Mouse (Mus musculus): ENCODE results near the gene Rnasek. TPM values are rescaled to one million over a fixed set of nuclear protein-coding genes. Genes with fewer than 3 reads are reported as not detected.

The Rnasek gene
- polyA plus RNA-seq, 1 experiment from 2014 or later, result 278 TPM

GRCm38 (mm10) chr11:70213736-70214135 lies 25.9 kb downstream of the Rnasek start:
- peak overlapping the region; percentile 65 for H3K4me2 ChIP-seq (replicated peaks)
- peak; percentile 36; the same call in 1 of the 2 replicates for ATAC-seq (replicated peaks)
- H3K27me3 ChIP-seq, result peaks cover 49% of the 10 kb centered on the region
- no peaks in the 10 kb centered on the region for H3K9me3 ChIP-seq
- H3K36me3 ChIP-seq, result peaks cover 3% of the 10 kb centered on the region; the same call in 1 of the 2 replicates
- peaks cover 23% of the 10 kb centered on the region for H3K4me1 ChIP-seq
- peak overlapping the region; percentile 39 for H3K4me3 ChIP-seq
- no peak overlapping the region for H3K27ac ChIP-seq (replicated peaks)
- WGBS, result 3% methylated on average over 26 of the region's 26 CpGs
- H3K9ac ChIP-seq (replicated peaks), result peak overlapping the region; percentile 41

GRCm38 (mm10) chr11:70212896-70213295 lies 26.7 kb downstream of the Rnasek start:
- Histone ChIP-seq H3K27ac (replicated peaks) (no peak overlapping the region), H3K27me3 (peaks cover 49% of the 10 kb centered on the region)

GRCm38 (mm10) chr11:70212423-70212822 lies 27.2 kb downstream of the Rnasek start, which contains the start of gene Slc16a11:
Slc16a11 (plus strand) TSS chr11:70212752.
- H3K4me3 ChIP-seq, result peak within 1 kb of the TSS; percentile 39
- H3K4me1 ChIP-seq, result peaks cover 18% of the 10 kb centered on the region
- no peak within 1 kb of the TSS for H3K27ac ChIP-seq (replicated peaks)
- H3K9me3 ChIP-seq, result no peaks in the 10 kb centered on the region
- peaks cover 49% of the 10 kb centered on the region for H3K27me3 ChIP-seq
- peaks cover 3% of the 10 kb centered on the region; the same call in 1 of the 2 replicates for H3K36me3 ChIP-seq
- 66% methylated on average over 6 of the region's 6 CpGs for WGBS
- ATAC-seq (replicated peaks), result no peak
- 0 out of 2 replicates have a peak within 1 kb of the TSS, but pooled peaks have one; percentile 41 for H3K9ac ChIP-seq (replicated peaks)
- H3K4me2 ChIP-seq (replicated peaks), result peak within 1 kb of the TSS; percentile 65

More at GRCm38 (mm10) chr11:70212896-70213295, 26.7 kb downstream of the Rnasek start:
- Histone ChIP-seq H3K36me3 (peaks cover 3% of the 10 kb centered on the region; the same call in 1 of the 2 replicates), H3K4me3 (no peak overlapping the region; the same call in 1 of the 2 replicates), H3K9ac (replicated peaks) (no peak overlapping the region), H3K4me2 (replicated peaks) (no peak overlapping the region), H3K9me3 (no peaks in the 10 kb centered on the region), H3K4me1 (peaks cover 18% of the 10 kb centered on the region)
- WGBS, result 6% methylated on average over 9 of the region's 9 CpGs
- ATAC-seq (replicated peaks), result no peak

GRCm38 (mm10) chr11:70211972-70212371 lies 27.7 kb downstream of the Rnasek start:
- peaks cover 3% of the 10 kb centered on the region; the same call in 1 of the 2 replicates for H3K36me3 ChIP-seq
- H3K4me2 ChIP-seq (replicated peaks), result no peak overlapping the region
- peaks cover 18% of the 10 kb centered on the region for H3K4me1 ChIP-seq
- no peak for ATAC-seq (replicated peaks)
- no peak overlapping the region for H3K9ac ChIP-seq (replicated peaks)
- WGBS, result 72% methylated on average over 6 of the region's 6 CpGs
- no peak overlapping the region for H3K27ac ChIP-seq (replicated peaks)
- peaks cover 47% of the 10 kb centered on the region for H3K27me3 ChIP-seq
- no peak overlapping the region for H3K4me3 ChIP-seq
- no peaks in the 10 kb centered on the region for H3K9me3 ChIP-seq

- no peak overlapping the region for H3K9ac ChIP-seq (replicated peaks)
- no peaks in the 10 kb centered on the region for H3K9me3 ChIP-seq
- ATAC-seq (replicated peaks), result no peak
- H3K4me1 ChIP-seq, result peaks cover 18% of the 10 kb centered on the region
- no peak overlapping the region for H3K4me3 ChIP-seq
- no peak overlapping the region for H3K4me2 ChIP-seq (replicated peaks)
- no peak overlapping the region for H3K27ac ChIP-seq (replicated peaks)
- 96% methylated on average over 2 of the region's 2 CpGs for WGBS
- H3K36me3 ChIP-seq, result no peaks in the 10 kb centered on the region
- H3K27me3 ChIP-seq, result peaks cover 36% of the 10 kb centered on the region
Observed at GRCm38 (mm10) chr11:70210681-70211080, 29.0 kb downstream of the Rnasek start.

- Histone ChIP-seq H3K9ac (replicated peaks) (no peak overlapping the region), H3K4me1 (peaks cover 7% of the 10 kb centered on the region), H3K27ac (replicated peaks) (no peak overlapping the region), H3K9me3 (no peaks in the 10 kb centered on the region), H3K36me3 (no peaks in the 10 kb centered on the region), H3K27me3 (peaks cover 18% of the 10 kb centered on the region), H3K4me2 (replicated peaks) (no peak overlapping the region), H3K4me3 (no peak overlapping the region)
- ATAC-seq (replicated peaks), result no peak
- 79% methylated on average over 5 of the region's 5 CpGs for WGBS
Observed at GRCm38 (mm10) chr11:70208778-70209388, 30.8 kb downstream of the Rnasek start.

DNA sequence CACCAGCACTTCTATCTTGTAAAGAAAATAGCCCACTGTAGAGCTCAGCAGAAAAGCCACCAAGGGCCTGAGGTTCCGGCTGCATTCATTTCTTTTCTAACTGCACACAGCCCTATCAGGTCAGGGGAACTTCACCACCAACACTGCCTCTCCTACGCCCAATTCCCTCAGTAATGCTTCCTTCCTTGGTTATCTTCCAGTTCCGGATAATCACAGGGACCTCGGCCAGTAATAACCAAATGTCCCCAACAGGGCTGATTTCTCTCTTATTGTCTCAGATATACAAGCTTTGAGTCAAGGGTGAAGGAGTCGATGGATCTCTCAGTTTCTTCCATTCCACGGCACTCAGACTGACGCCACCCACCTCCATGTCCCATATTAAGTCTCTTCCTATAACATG lies 32.4 kb downstream of the Rnasek start:
- no peak overlapping the region for H3K4me2 ChIP-seq (replicated peaks)
- peaks cover 3% of the 10 kb centered on the region; the same call in 1 of the 2 replicates for H3K27me3 ChIP-seq
- H3K9me3 ChIP-seq, result no peaks in the 10 kb centered on the region
- H3K9ac ChIP-seq (replicated peaks), result no peak overlapping the region
- H3K27ac ChIP-seq (replicated peaks), result no peak overlapping the region
- H3K4me1 ChIP-seq, result no peaks in the 10 kb centered on the region
- no peak overlapping the region for H3K4me3 ChIP-seq
- 85% methylated on average over 7 of the region's 7 CpGs for WGBS
- ATAC-seq (replicated peaks), result no peak
- H3K36me3 ChIP-seq, result no peaks in the 10 kb centered on the region

GRCm38 (mm10) chr11:70206801-70207200 lies 32.8 kb downstream of the Rnasek start:
- H3K27me3 ChIP-seq, result no peaks in the 10 kb centered on the region
- 92% methylated on average over 2 of the region's 2 CpGs for WGBS
- no peaks in the 10 kb centered on the region for H3K36me3 ChIP-seq
- no peak overlapping the region for H3K27ac ChIP-seq (replicated peaks)
- no peak overlapping the region for H3K4me3 ChIP-seq
- no peak overlapping the region for H3K4me2 ChIP-seq (replicated peaks)
- no peaks in the 10 kb centered on the region for H3K9me3 ChIP-seq
- ATAC-seq (replicated peaks), result no peak
- no peaks in the 10 kb centered on the region for H3K4me1 ChIP-seq
- H3K9ac ChIP-seq (replicated peaks), result no peak overlapping the region

GRCm38 (mm10) chr11:70201691-70202090 lies 38.0 kb downstream of the Rnasek start:
- no peak for ATAC-seq (replicated peaks)
- 46% methylated on average over 5 of the region's 5 CpGs for WGBS
- H3K4me2 ChIP-seq (replicated peaks), result no peak overlapping the region
- H3K9ac ChIP-seq (replicated peaks), result no peak overlapping the region
- no peaks in the 10 kb centered on the region for H3K4me1 ChIP-seq
- no peaks in the 10 kb centered on the region for H3K36me3 ChIP-seq
- no peak overlapping the region for H3K27ac ChIP-seq (replicated peaks)
- no peaks in the 10 kb centered on the region for H3K27me3 ChIP-seq
- H3K9me3 ChIP-seq, result no peaks in the 10 kb centered on the region
- H3K4me3 ChIP-seq, result no peak overlapping the region

DNA sequence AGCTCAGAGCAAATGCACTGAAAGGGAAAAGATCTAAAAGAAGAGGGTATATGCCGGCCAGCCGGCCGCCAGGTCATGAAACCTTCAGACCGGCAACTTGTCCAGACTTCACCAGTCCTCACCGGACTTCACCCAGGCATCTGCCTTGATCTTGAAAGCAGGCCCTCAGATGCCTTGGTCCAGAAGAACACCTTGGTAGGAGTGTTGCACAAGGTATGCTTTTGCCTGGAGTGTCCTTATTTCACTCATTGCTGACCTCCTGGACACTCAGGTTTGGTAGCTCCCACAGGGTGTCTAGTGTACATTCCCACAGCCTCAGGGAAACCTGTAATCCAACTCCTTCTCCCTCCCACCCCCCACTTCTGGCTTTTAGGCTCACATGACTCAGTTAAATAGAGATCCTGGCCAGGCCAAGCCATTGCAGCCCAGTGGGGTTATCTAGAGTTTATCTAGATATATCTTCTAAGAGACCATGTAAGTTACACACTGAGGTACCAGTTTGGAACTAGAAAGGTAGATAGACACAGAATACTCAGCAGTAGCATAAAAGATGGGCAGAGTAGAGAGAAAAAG lies 39.5 kb downstream of the Rnasek start:
- no peaks in the 10 kb centered on the region for H3K9me3 ChIP-seq
- no peak overlapping the region for H3K4me2 ChIP-seq (replicated peaks)
- no peak overlapping the region for H3K9ac ChIP-seq (replicated peaks)
- H3K4me1 ChIP-seq, result no peaks in the 10 kb centered on the region
- no peaks in the 10 kb centered on the region for H3K36me3 ChIP-seq
- no peak overlapping the region for H3K4me3 ChIP-seq
- no peaks in the 10 kb centered on the region for H3K27me3 ChIP-seq
- WGBS, result 92% methylated on average over 5 of the region's 5 CpGs
- no peak for ATAC-seq (replicated peaks)
- no peak overlapping the region for H3K27ac ChIP-seq (replicated peaks)

- Histone ChIP-seq H3K27me3 (no peaks in the 10 kb centered on the region), H3K4me1 (no peaks in the 10 kb centered on the region), H3K4me2 (replicated peaks) (no peak overlapping the region), H3K4me3 (no peak overlapping the region), H3K9ac (replicated peaks) (no peak overlapping the region), H3K36me3 (no peaks in the 10 kb centered on the region), H3K9me3 (no peaks in the 10 kb centered on the region), H3K27ac (replicated peaks) (no peak overlapping the region)
- ATAC-seq (replicated peaks), result no peak
- WGBS, result 84% methylated on average over 8 of the region's 8 CpGs
Observed at GRCm38 (mm10) chr11:70199107-70199506, 40.5 kb downstream of the Rnasek start.

- no peak overlapping the region for H3K9ac ChIP-seq (replicated peaks)
- no peak overlapping the region for H3K4me2 ChIP-seq (replicated peaks)
- H3K27ac ChIP-seq (replicated peaks), result no peak overlapping the region
- no peaks in the 10 kb centered on the region for H3K27me3 ChIP-seq
- H3K4me3 ChIP-seq, result no peak overlapping the region
- WGBS, result 88% methylated on average over 3 of the region's 3 CpGs
- no peaks in the 10 kb centered on the region for H3K36me3 ChIP-seq
- no peaks in the 10 kb centered on the region for H3K4me1 ChIP-seq
- no peak for ATAC-seq (replicated peaks)
- H3K9me3 ChIP-seq, result no peaks in the 10 kb centered on the region
Observed at GRCm38 (mm10) chr11:70198332-70198731, 41.3 kb downstream of the Rnasek start.

Measured in forebrain, embryonic 15.5 days (tissue).